Mouse (Mus musculus) erythroblast, embryonic 14.5 days (primary cell): ENCODE measurements around the gene 4930447C04Rik.

Experiments used
- GATA1 ChIP-seq: IDR thresholded peaks from 2 replicates; pipeline ENCODE4 v1.6.1; 2012; ENCODE audit warnings: low read length, inconsistent platforms, mixed read lengths
- TAL1 ChIP-seq: IDR thresholded peaks from 3 replicates; pipeline ENCODE4 v1.6.1; 2012; ENCODE audit warnings: low read length, inconsistent platforms, mixed read lengths

GRCm38 (mm10) chr12:72953858-72954257 lies 13.3 kb upstream of the 4930447C04Rik start:
- no peak for TF ChIP-seq GATA1
- no peak for TF ChIP-seq TAL1
